Mouse (Mus musculus) megakaryocyte progenitor cell, adult 5-6 weeks (primary cell): ENCODE results near the gene Crx. TPM values are rescaled to one million over a fixed set of nuclear protein-coding genes. Genes with fewer than 3 reads are reported as not detected.
"Not testable (repeated sequence)": the region's sequence is repeated elsewhere in the genome, so short reads cannot be mapped to it uniquely, and the experiment has no call there.

Experiments
- ATAC-seq: replicated peaks from 2 replicates; pipeline ENCODE4 v1.8.0; 2016; ENCODE audit warnings: mild to moderate bottlenecking, moderate TSS enrichment, inconsistent platforms; ENCODE audit not compliant: poor library complexity
- total RNA-seq, 2 experiments: library from RNA; stranded (forward) in 1 of 2; stranded (reverse) in 1 of 2; fragments of 157-497, 149-512 nt in 1 of 2; fragments of 200-1000 nt in 1 of 2; gene quantifications; 2 replicates each; pipeline versions ENCODE4 v1.2.3 to v1.2.4; 2015 to 2017

Gene Crx
- total RNA-seq (2015) (not detected in 2 replicates), total RNA-seq (2017) (not detected in 2 replicates)

DNA sequence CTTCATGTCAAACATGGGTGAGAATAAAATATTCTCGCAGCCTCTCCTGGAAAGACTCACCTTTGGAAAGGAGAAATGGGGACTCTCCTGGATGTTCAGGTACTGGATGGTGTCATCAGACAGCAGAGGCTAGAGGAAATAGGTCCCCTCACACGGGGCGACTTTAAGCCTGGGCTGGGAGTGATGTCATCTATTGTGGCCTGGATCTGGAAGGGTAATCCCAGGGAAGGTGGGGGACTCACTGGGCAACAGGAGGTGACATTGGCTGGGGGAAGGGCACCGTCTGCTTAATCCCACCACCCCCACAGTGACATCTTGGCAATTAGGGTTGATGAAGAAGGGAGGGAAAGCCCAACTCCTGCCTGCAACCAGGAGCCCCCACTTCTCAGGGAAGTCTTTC lies at the start of gene Crx:
TSS of gene Crx (minus strand) at position 213 of the 400 bp plus-strand sequence.
- no peak for ATAC-seq

- ATAC-seq: peak; percentile 94
Observed at GRCm38 (mm10) chr7:15922220-15922773, 42.5 kb upstream of the Crx start, which contains the start of gene Selenow. Gene Selenow (minus strand): TSS chr7:15922402.

DNA sequence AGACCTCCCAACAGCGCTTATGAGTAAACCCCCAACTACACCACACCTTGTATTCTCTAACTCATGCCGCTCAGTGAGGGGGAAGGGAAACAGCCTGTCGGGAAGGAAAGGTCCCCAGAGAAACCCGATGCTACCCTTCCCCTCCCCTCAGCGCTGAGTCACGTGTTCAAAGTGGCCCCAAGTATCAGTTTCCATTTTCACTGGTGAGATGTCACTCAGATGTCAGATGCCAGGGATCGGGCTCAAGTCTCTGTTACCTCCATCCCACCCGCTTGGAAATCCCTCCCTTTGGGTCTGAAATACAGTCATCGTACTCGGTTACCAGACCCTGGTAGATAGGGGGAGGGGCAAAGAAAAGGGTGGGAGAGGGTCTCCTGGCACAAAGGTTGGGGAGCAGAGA lies 42.0 kb upstream of the Crx start:
- peak; percentile 50 for ATAC-seq

DNA sequence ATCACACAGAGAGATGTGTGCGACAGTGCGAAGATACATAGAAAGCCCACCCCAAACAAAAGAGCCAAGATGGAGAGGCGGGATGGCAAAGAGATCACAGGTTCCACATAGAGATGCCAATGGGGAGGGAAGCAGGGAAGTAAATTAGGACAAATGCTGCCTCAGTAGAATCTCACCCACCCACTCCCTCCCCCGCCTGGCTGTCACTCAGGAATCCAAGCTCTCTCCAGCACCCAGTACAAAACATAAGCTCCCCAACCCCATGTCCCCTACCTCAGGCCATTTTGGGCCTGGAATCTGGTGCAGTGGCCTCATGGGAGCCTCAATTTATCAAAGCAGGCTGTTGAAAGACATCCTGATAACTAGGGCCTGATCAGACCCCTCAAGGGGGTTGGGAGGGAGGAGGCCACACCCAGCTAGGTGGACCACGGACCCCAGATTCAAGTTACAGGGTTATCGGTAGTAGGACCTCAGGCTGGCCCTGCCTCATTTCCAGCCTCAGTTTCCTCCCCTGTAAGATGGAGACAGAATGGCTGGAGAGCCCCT lies 41.0 kb upstream of the Crx start:
- ATAC-seq: no peak

DNA sequence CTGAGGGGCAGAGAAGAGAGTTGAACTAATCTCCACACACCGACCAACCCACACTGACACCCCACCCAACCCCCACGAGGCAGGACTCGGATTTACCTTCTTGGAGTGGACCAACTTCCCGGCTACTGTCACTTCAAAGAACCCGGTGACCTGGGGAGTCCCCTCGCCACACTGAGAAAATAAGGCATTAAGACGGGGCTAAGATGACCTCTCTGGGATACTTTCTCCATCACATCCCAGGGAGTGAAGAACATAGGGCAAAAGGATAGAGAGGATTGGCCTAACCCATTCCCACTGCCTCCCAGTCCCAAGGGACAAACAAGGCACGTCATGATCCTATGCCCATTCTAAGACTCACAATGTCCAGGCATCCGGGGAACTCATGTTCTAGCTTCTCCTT lies 40.2 kb upstream of the Crx start:
- no peak for ATAC-seq

DNA sequence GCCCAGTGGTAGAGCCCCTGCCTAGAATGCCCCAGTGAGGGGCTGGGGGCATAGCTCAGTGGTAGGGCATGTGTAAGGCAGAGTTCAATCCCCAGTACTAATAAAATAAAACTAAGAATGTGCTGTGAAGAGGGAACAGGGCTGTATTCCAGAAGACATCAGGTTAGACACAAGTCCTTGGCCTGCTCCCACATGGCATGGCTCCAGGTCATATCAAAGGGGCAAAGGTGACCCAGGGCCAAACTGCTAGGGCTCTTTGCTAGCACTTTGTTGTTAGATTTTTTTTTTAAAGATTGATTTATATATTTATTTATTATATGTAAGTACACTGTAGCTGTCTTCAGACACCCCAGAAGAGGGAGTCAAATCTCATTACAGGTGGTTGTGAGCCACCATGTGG lies 38.6 kb upstream of the Crx start:
- no peak for ATAC-seq

GRCm38 (mm10) chr7:15916996-15917395 lies 37.2 kb upstream of the Crx start:
- no peak for ATAC-seq

DNA sequence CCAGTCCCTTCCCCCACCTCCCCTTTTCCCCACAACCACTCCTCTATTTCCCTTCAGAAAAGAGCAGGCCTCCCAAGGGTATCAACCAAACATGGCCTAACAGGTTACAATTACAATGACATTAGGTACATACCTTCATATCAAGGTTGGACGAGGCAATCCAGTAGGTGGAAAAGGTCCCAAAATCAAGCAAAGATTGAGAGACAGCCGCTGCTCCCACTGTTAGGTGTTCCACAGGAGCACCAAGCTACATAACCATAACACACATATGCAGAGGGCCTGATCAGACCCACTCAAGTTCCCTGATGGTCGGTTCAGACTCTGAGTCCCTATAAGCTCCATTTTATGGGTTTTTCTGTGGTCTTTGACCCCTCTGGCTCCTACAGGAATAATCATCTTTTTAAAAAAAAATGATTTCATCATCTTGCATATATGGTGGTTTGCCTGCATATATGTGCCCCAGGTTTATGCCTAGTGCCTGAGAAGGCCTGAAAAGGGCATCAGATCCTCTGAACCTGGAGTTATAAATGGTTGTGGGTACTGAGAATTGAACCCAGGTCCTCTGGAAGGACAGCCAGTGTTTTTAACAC lies 36.5 kb upstream of the Crx start:
- no peak for ATAC-seq

DNA sequence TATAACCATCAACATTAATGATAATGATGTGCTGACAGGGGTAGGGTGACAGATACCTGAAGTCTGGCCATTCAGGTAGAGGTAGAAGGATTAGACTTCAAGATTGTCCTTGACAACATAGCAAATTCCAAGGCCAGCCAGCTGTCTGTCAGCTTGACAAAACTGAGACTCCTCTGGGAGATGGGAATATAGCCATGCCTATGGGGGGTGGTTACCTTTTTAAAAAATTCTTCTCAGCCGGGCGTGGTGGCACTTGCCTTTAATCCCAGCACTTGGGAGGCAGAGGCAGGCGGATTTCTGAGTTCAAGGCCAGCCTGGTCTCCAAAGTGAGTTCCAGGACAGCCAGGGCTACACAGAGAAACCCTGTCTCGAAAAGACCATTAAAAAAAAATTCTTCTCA lies 35.9 kb upstream of the Crx start:
- not testable (repeated sequence) for ATAC-seq

GRCm38 (mm10) chr7:15914751-15915150 lies 35.0 kb upstream of the Crx start:
- no peak for ATAC-seq

- peak; percentile 91 for ATAC-seq
Observed at GRCm38 (mm10) chr7:15914252-15914651, 34.5 kb upstream of the Crx start.

- peak; percentile 91 for ATAC-seq
Observed at GRCm38 (mm10) chr7:15912183-15912582, 32.4 kb upstream of the Crx start.

DNA sequence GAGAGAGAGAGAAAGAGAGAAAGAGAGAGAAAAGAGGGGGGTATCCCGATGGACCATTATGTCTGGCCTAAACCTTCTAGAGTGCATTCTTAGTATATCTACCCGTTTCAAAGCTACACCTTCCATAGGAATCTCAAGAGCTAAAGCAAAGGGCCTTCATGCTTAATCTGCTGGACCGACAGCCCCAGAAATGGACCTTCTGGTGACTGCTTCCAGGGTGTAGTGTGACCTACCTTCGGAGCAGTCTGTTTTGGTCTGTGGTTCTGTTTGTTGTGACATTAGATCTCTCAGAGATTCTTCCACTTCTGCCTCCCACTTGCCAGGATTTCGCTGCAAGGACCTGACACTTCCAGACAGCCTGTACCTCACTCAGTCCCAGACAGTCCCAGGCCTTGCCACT lies 30.8 kb upstream of the Crx start:
- no peak for ATAC-seq

DNA sequence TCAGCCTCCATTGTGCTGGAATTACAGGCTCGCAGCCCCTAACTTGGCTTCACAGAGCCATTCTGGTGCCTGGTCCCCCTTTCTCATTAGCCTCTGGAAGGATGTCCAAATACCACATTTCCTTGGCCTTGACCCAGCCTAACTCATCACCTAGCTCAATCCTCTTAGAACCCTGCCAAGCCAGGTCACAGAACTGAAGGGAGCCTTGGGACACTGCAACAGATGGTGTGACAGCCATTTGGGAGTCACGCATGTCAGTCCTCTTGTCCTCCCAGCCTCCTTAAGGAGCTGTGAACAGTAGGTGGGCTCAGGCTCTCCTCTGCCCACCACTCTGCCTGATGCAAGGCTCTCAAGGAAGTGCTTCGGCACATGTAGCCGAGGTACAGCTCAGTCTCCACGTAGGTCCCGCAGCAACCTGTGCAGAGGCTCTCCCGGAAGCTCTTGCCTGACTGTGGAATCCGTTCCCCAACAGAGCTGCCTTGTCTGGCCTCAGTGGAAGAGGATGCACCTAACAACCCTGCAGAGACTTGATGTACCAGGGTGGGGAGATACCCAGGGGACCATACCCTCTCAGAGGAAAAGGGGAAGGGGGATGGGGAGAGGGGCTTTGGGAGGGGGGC lies 28.3 kb upstream of the Crx start:
- no peak for ATAC-seq

DNA sequence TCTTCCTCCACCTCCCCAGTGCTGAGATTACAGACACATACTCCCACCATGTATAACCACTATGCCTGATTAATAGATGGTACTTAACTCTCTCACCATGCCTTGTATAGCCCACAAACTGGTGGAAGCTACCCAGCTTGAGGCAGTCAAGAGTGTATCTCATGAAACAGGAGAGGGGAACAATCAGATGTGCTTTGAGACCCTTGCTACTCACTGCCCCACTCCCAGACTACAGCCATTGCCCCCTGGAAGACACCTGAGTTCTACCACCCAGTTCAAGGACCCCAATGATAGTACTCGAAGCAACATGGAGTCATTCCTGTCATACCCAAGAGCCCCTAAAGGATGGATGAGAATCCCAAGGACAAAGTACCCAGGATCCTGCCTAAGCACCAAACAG lies 26.8 kb upstream of the Crx start:
- no peak for ATAC-seq

- ATAC-seq: no peak
Observed at GRCm38 (mm10) chr7:15905861-15906260, 26.1 kb upstream of the Crx start.

GRCm38 (mm10) chr7:15901366-15902048 lies 21.7 kb upstream of the Crx start:
- no peak for ATAC-seq

DNA sequence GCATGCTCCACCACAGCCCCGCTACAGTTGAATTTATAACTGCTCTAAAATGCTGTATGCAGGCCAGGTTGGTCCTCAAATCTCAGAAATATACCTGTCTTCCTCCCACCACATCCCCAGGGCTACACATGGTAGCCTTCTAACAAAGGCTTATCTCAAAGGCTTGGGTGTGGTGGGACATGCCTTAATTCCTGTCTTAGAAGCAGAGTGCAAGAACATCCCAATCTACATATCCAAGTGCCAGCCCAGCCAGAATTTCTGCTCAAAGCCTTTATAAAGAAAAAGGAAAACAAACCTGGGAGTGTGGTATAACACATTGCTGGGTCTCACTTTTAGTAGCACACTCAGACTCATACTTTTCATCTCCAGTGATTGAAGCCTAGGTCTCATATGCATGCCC lies 14.5 kb upstream of the Crx start:
- ATAC-seq: no peak

DNA sequence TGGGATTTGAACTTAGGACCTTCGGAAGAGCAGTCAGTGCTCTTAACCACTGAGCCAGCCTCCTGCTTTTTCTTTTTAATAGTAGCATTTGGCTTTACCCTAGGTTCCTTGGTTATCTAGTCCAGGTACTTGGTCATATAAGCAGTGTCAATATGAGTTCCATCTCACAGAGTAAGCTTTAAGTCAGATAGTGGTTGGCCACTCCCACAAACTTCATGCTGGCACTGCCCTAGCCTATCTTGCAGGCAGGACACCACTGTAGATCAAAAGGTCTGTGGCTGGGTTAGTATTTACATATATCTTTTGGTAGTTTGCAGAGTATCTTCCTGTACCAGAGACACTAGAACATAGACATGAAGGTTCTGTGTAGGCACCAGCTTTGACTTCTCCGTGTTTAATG lies 4.4 kb upstream of the Crx start:
- ATAC-seq: peak; percentile 89

- no peak for ATAC-seq
Observed at GRCm38 (mm10) chr7:15882317-15882716, 2.5 kb upstream of the Crx start, which contains the start of gene Crxos. Gene Crxos (plus strand): TSS chr7:15882617.

GRCm38 (mm10) chr7:15881831-15882230 lies 2.1 kb upstream of the Crx start:
- no peak for ATAC-seq

GRCm38 (mm10) chr7:15881388-15881787 lies 1.6 kb upstream of the Crx start:
- ATAC-seq: no peak
